Mouse (Mus musculus): Measurements from ENCODE around the gene Sympk.
A peak's percentile ranks its signal among the peaks of the same experiment; 100 is the strongest.

The Sympk gene

DNA sequence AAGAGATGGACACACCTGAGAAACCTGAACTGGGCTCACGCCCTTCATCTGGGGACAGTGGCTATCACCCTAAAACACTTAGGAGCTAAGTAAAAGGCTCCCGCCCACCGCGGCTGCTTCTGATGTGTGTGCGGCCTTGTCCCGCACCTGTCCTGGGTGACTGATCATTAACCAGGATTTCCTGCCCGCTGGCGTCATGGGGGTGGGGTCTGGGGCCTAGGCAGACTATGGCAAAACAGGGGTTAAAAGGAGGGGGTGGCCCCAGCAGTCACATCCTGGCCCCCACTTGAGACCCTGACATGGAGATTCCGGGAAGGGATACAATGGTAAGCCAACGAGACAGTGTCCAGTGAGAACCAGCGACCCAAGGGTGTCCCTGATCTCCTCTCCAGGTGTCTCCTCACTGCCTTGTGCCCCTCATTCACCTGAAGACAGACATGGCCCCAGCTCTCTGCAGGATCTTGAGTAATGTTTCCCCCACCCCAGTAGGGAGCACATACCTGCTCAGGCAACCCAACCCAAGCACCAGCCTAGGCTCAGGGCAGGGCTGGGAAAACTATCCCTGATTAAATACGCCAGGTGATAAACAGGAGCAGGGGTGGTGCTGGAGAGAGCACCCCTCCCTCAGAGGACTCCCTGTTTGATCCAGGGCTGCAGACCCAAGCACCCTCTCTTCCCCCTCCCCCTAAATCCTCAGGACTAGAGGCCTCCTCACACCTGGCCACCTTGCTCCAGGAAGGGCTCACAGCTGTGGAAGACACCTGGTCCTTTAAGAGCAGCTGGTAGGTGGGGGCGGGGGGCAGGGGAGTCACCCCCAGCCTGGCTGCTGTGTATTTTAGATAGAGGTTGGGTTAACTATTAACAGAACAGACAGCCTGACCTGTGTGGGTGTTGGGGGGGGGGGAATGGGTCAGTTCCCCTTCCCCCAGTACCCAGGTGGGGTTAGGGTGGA is 16.9 kb upstream of the Sympk start:
- no peak for DNase-seq (ENCODE audit: low read depth, low spot score)

DNA sequence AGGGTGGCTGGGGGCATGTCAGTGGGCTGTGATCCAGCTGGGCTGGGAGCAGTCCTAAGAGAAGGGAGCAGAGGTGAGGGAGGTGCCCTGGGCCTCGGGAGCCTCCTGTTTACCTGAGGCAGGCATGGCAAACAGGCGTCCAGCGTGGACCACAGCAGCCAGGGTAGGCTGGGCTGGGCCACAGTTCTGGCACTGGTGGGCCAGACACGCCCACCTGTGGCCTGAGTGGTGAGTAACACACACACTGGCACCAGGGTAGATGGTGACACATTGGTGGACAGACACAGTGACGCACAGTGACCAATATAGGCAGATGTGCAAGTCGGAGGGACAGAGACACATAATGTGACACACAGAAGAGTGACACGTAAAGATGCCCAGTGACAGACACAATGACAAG is 13.6 kb upstream of the Sympk start:
- no peak for DNase-seq (ENCODE audit: low read depth, low spot score)

DNA sequence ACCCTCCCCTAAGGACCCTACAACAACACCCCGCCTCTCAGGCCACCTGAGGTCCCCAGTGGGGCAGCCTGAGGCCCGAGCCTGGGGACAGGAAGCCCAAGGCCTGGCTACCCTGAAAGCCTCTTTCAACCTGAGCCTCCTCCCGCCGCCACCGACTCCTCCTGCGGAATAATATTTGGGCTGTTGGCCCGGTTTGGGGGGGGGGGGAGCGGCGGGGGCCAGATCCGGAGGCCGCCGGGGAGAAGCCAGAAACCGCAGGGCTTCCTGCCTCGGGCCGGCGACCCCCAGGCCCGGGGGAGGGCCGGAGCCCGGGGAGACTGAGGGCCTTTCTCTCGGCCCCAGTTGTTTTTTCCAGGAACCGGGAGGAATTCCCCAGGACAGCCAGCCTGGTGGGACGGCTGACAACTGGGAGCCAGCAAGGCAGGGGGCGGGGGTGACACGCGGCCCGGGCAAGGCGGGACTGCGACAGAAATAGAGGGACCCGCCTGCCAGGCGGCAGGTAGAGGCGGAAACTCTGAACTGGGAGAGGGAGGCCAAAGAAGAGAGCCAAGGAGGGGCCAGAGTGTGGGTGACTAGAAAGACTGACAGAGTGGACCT is 12.1 kb upstream of the Sympk start:
- DNase-seq (ENCODE audit: low read depth, low spot score) = no peak

DNA sequence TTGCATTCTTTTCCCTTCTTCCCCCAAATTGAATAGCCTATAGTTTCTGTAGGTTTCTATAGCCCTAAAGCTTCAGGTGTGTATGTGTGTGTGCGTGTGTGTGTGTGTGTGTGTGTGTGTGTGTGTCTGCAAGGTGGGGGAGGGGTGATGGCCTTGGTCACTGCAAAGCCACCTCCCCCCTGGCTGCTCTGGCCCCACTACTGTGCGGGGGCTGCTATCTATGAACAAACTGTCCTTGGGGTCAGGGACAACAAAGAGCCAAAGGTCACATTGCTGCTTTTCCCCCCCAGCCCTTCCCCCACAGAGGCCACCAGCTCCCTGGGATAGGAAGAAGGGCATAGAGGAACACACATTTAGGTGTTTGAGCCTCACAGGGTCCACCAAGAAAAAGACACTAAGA is 11.3 kb upstream of the Sympk start:
- no peak for DNase-seq (ENCODE audit: low read depth, low spot score)

DNA sequence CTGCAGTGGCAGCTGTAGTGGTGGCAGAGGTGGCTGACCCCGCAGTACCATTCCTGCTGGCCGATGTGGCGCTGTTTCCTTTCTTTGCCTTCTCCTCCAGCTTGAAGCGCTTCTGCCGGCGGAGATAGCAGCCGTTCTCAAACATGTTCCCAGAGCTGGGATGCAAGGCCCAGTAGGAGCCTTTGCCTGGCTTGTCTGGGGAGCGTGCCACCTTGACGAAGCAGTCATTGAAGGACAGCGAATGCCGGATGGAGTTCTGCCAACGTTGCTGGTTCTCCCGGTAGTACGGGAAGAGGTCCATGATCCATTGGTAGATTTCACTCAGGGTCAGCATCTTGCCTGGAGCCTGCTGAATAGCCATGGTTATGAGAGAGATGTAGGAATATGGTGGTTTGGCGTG is 9.7 kb upstream of the Sympk start:
- no peak for DNase-seq (ENCODE audit: low read depth, low spot score)

DNA sequence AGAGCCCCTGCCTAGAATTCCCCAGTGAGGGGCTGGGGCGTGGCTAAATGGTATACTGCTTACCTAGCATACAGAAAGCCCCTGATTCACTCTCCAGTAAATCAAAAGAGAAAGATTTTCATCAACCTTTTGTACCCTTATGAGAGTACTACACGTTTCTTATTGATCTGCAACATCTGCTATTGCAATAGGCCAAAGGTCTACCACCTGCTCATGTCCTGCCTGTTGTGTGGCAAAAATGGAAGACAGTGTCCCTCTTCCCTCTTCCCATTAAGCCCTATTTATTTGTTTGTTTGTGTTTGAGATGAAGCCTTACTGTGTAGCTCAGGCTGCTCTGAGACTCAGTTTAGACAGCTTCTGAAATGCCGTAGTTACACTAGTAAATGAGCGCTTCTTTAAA is 8.1 kb upstream of the Sympk start:
- DNase-seq (ENCODE audit: low read depth, low spot score) = no peak

DNA sequence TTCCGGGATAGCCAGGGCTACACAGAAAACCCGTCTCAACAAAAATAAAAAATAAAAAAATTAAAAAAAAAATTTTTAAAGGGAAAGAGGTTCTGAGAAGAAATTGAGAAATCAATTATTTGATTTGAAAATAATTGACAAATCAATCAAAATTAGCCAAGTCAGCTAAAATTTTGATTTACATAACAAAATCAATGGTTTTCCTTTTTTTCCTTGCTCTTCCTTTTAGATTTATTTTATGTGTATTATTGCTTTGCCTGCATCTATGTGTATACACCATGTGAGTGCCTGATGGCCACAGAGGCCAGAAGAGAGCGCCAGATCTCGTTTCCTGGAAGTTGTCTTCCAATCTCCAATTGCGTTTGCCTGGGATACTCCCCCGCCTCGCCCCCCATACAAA is 6.3 kb upstream of the Sympk start:
- no peak for DNase-seq (ENCODE audit: low read depth, low spot score)

DNA sequence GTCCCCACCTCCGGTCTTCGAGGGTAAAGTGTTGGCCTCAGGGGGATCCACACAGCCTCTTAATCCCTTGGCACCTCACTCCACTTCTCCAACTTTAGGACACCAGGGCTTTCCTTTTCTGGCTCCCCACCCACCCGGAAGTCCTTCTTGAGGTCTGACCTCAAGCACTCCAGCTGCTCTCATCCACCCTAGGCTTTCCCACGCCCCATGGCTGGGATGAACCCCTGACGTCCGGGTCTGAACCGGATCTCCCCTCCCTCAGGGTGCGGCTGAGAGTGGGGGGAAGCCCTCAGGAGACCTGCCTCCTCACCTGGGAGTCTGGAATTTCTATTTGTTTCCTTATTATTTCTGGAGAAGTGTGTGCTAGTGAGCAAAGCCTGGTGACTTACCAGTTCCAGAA is 3.1 kb upstream of the Sympk start:
- DNase-seq (ENCODE audit: low read depth, low spot score) = no peak

DNA sequence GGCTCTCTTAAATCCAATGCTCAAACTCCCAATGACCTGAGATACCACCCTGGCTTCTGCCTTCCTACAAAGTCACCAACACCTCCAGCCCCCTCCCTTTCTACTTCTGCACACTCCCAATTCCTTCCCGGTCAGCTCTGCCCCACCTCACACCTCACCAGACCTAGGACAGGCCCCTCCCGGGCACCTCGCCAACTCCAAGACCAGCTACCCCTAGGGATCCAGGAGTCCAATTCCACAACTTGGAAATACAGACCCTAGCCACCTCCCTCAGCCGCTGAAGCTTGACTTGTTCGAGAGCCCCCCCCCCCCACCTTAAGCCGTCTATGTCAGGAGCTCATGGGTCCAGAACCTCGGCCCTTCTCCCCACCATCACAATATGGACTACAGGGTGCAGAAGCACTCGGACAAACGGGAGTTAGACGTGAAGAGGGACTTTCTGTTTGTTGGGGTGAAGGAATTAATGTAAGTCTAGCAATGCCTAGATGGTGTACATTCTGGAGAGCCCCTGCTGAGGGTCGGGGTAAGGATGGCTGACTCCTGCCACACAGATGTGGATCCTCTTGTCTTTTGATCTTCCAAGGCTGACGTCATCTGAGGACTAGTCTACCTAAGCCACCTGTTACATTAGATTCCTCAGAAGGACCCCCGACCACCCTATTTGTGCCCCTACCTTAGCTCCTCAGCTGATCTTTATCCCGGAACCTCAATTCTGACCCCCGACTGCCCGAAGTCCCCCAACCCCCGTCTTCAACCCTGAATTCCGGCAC is 1.8 kb upstream of the Sympk start:
- DNase-seq (ENCODE audit: low read depth, low spot score) = no peak

DNA sequence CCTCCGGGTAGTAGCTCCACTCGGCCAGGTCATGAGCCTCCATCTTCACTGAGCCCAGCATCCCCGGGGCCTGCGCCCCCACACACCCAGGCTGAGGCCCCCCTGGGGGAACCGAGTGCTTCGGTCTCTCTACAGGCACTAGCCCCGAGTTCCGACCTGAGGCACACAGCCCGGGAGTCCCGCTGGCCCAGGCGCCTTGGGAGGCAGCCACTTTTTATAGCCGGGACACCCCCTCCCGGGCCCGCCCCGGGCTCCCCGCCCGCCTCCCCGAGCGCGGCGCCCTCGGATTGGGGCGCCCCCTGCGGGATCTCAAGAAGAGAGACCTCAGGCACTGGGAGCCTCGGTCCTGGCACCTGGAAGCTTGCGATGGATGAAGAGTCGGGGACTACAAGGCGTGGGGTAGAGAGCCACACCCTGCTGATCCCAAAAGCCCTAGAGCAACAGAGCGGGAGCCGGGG is 791 bp upstream of the Sympk start, which contains the start of gene Foxa3:
Gene Foxa3, minus strand, starts transcription at position 182 of the 458 bp plus-strand sequence.
- DNase-seq (ENCODE audit: low read depth, low spot score) = no peak

DNA sequence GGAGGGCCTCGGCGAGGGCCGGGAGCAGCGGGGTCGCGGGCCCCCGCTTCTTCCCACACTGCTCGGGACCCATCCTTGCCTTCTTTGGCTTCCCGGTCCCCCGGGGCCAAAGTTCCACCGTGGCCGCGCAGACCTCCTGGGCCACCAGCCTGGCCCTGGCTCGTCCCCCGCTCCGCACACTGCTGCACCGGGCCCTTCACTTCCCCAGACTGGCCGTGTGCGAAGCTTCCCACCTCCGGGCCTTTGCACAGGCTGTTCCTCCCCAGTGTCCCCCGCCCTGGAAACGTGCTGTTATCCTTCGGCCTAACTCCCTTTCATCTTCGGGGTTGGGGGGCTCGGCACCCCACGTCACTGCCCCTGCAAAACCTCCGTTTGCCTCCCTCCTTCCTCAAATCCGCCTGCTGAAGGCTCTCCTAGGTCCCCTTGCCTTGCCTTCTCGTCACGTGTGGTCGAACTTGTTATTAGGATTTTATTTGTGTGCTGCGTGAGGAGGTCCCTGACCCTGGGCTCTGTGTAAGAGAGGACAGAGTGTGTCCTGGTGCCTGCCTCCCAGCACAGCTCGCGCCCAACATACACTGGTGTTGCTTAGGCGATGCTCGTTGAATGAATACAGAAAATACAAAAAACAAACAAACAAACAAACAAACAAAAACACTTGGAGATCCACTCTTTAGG is 541 bp downstream of the Sympk start:
- DNase-seq (ENCODE audit: low read depth, low spot score) = no peak

DNA sequence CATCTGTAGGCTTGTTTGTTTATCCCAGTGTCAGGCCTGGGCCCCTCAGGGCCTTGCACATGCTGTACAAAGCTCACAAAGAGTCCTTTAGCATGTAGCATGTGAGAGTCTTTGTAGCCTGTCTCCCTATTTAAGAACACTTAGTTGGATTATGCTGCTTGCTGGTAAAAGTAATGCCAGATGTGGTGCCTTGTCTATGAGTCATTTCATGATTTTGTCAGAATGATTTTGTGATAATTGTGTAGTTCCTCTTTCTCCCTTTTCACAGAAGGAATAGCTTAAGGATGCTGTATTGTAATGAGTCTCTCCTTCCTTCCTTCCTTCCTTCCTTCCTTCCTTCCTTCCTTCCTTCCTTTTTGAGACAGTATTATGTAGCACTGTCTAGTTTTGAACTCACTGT is 3.9 kb downstream of the Sympk start:
- DNase-seq (ENCODE audit: low read depth, low spot score) = no peak

DNA sequence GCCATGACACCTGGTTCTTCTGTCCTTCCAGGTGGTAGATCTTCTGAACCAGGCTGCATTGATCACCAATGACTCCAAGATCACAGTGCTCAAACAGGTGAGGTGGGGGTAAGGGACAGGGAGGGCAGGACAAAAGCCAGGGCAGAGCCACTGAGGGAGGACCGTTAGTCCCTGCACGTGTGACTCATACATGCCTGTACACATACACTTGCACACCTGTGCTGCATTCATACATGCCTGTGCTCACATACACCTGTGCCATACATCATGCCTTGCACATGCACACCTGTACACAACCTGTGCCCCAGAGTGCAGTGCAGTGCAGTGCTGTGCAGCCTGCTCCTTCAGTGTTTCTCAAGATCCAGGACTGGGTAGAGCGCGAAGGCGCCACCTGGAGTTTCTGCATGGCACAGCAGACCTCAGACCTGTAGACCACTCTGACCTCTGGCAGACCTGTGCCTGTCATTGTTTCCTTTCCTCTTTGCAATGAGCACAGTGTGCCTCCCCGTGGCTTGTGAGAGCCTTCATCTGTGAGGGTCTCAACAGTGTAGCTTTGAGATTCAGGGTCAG is 5.0 kb downstream of the Sympk start:
- peak; percentile 68 for DNase-seq (ENCODE audit: low read depth, low spot score)

DNA sequence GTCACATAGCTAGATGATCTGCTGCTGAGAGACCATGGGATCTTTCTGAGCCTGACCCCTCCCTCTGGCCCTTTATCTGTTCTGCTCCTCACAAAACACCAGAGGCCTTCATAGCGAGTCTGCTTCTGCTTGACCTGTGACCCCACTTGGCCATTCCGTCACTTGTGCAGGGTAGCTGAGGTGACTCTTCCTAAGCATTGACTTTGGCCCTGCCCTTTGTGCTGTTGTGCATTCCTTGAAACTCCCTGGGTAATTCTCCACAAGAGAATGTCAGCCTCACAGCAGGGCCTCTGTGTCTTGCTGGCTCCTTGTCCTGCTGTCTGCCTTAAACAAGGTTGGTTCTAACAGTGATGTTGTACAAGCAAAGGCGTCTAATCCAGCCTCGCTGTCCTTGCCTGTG is 7.5 kb downstream of the Sympk start:
- no peak for DNase-seq (ENCODE audit: low read depth, low spot score)

DNA sequence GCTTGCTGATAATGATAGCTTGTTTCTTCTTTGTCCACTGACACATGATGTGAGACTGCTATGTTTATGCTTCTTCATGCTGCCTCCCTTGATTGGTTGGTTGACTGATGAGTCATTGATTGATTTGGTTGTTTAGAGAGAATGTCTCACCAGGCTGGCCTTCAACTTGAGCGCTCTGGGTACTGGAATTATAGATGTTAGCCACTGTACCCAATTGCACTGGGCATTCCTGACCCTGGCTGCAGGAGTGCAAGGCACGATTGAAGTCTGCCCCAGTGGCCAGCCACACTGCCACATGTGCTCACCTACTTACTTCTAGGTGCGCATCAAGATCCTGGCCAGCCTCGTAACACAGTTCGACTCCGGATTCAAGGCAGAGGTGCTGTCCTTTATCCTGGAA is 20.4 kb downstream of the Sympk start:
- no peak for DNase-seq (ENCODE audit: low read depth, low spot score)

DNA sequence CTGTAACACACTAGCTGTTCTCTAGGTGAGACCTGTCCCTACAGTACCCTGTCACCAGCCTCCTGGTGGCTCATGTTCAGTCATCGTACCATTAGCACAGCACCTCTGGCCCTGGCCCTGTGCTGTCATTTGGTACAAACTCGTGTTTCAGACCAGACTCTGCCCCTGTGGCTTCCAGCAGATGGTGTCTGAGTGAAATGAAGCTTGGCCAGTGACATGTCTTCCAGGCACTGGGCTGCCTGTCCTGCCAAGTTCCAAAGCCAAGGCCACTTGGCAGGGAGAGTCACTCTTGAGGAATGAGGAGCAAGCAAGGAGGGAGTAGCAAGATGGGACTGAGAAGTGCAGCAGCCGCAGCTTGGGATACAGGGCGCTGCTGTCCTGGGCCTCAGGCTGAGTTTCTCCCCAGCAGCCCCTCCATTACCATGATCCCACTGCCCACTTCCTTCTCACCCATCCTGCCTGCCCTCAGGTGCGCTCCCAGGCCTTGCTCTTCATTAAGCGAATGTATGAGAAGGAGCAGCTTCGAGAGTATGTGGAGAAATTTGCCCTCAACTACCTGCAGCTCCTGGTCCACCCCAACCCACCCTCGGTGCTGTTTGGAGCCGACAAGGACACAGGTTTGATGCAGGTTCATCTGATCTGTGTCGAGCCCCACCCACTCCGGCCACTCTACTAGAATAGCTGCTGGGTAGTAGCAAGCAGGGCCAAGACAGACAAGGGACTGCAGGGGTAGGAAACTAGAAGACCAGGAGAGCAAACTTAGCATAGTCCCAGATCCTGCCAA is 22.3 kb downstream of the Sympk start:
- DNase-seq (ENCODE audit: low read depth, low spot score) = peak; percentile 89

DNA sequence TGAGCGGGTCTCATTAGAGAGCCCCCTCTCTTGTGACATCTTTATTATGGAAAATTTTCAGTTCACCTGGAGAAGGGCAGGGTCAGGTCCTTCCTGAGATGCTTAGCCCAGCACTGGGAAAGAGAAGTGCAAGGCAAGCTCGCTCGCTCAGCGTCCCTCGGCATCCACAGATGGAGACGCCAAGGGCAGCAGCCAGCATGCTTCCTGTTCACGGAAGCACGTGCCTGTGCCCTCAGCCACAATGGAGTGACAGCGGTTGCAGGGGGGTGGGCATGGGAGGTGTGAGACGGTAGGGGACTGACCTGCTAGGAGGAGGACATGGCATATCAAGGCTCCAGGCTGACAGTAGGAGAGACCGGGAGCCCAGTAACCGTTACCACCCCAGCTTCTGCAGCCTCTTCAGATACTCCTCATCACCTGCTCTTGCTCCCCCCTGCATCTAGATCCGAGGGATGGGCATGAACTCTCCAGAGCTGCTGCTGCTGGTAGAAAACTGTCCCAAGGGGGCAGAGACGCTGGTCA is 23.9 kb downstream of the Sympk start:
- DNase-seq (ENCODE audit: low read depth, low spot score) = no peak

DNA sequence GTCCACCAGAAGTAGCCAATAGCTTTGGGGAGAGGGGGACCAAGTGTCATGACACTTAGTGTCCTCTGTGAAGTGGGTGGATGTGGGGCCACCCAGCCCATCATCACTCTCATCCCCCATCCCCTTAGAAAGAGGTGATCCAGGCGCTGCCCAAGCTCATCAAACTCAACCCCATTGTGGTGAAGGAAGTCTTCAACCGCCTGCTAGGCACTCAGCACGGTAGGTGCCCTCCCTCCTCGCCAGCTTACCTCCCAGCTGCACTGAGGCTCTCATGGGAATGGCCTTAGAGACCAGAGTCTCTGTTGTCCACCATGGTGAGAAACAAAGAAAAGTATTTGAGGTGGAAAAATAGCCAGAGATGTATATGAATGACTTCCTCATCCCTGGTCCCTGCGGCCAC is 25.1 kb downstream of the Sympk start:
- no peak for DNase-seq (ENCODE audit: low read depth, low spot score)

DNA sequence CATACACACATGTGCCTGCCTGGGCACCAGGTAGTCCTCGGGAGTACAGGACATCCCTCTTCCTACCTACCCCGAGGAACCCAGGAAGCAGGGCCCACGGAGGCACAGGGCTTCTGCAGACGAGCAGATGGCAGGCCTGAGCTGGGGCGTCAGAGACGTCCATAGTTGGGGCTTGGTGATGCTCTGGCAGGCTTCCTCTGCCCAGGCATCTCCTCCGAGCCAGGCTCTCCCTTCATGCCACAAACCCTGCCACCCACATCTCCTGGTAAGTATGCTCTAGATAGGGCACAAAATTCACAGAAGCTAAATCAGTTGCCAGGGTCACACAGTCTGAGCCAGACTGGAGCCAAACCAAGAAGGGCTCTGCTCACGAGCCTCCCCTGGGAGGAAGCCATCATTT is 26.0 kb downstream of the Sympk start:
- peak; percentile 66 for DNase-seq (ENCODE audit: low read depth, low spot score)

DNA sequence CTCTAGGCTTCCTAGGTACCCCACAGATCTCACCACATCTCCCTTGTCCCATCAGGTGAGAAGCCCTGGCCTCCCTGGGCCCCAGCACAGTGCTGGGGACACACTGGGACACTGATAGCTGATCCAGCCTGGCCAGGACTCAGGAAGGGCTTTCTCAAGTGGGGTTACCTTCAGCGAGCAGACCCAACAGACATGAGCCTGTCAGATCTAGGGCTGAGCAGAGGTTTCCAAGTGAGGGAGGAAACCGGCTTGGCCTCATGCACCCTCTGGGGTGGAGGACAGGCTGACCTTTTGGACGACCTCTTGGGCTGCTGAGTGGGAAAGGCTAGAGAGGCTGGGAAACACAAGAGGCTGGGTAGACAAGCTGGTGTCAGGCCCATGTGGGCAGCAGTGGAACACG is 27.0 kb downstream of the Sympk start:
- no peak for DNase-seq (ENCODE audit: low read depth, low spot score)
